Mouse (Mus musculus) ES-Bruce4 (cell line): ENCODE data around the gene Gtpbp6. TPM values are rescaled to one million over a fixed set of nuclear protein-coding genes. Genes with fewer than 3 reads are reported as not detected.

Source experiments
- H3K27ac ChIP-seq: 2 replicates; pipeline ENCODE4 v1.5.1; 2012; ENCODE audit warnings: low read length, inconsistent platforms; ENCODE audit not compliant: insufficient read depth
- H3K27me3 ChIP-seq: 2 replicates; pipeline ENCODE4 v1.6.1; 2012; ENCODE audit warnings: mild to moderate bottlenecking, low read length, inconsistent platforms; ENCODE audit not compliant: control insufficient read depth, poor library complexity, insufficient read depth, severe bottlenecking
- H3K36me3 ChIP-seq: 2 replicates; pipeline ENCODE4 v1.6.1; 2012; ENCODE audit warnings: inconsistent platforms, mild to moderate bottlenecking, low read length, moderate library complexity; ENCODE audit not compliant: control insufficient read depth, poor library complexity, insufficient read depth, severe bottlenecking
- H3K4me1 ChIP-seq: one replicate; pipeline ENCODE4 v1.8.1; 2011; ENCODE audit warnings: low read length; ENCODE audit not compliant: control insufficient read depth, insufficient read depth
- H3K4me3 ChIP-seq: 2 replicates; pipeline ENCODE4 v1.5.1; 2011; ENCODE audit warnings: low read depth, mild to moderate bottlenecking, low read length
- H3K9ac ChIP-seq: 2 replicates; pipeline ENCODE4 v1.6.1; 2012; ENCODE audit warnings: low read depth, mild to moderate bottlenecking, inconsistent platforms; ENCODE audit not compliant: poor library complexity, severe bottlenecking
- H3K9me3 ChIP-seq: replicated peaks from 2 replicates; pipeline ENCODE4 v1.6.1; 2012; ENCODE audit warnings: mild to moderate bottlenecking, low read length, inconsistent platforms; ENCODE audit not compliant: control insufficient read depth, poor library complexity, insufficient read depth, severe bottlenecking
- CTCF ChIP-seq: IDR thresholded peaks from one replicate; pipeline ENCODE4 v1.8.1; 2011; ENCODE audit warnings: low read depth, low read length
- EP300 ChIP-seq: IDR thresholded peaks from 2 replicates; pipeline ENCODE4 v1.6.1; 2011; ENCODE audit warnings: low read depth, low read length; ENCODE audit not compliant: insufficient read depth
- POLR2A ChIP-seq: IDR thresholded peaks from one replicate; pipeline ENCODE4 v1.8.1; 2011; ENCODE audit warnings: low read length; ENCODE audit not compliant: insufficient read depth
- polyA plus RNA-seq: library from polyadenylated mRNA; stranded (reverse); fragments of >200 nt; gene quantifications from 2 replicates; pipeline ENCODE4 v1.2.4, GENCODE M21; 2011; ENCODE audit warnings: low read depth; ENCODE audit not compliant: missing spikeins, insufficient read depth, insufficient read length

Gtpbp6 gene
- polyA plus RNA-seq, 1 experiment, result 29.7 TPM

GRCm38 (mm10) chr5:110106140-110106871 lies 1.7 kb downstream of the Gtpbp6 start:
- no peak overlapping the region for H3K27ac ChIP-seq
- peaks cover 8% of the 10 kb centered on the region for H3K4me1 ChIP-seq
- no peak for TF ChIP-seq CTCF
- no peak for TF ChIP-seq EP300
- no peak for TF ChIP-seq POLR2A
- peaks cover 13% of the 10 kb centered on the region for H3K36me3 ChIP-seq
- no peaks in the 10 kb centered on the region for H3K27me3 ChIP-seq
- peak overlapping the region; percentile 91 for H3K9ac ChIP-seq
- H3K9me3 ChIP-seq, result no peaks in the 10 kb centered on the region
- H3K4me3 ChIP-seq, result peak overlapping the region; percentile 90

- no peak for TF ChIP-seq POLR2A
- no peak for TF ChIP-seq CTCF
- no peak for TF ChIP-seq EP300
- peaks cover 8% of the 10 kb centered on the region for H3K4me1 ChIP-seq
- H3K27me3 ChIP-seq, result no peaks in the 10 kb centered on the region
- H3K36me3 ChIP-seq, result peaks cover 13% of the 10 kb centered on the region
- peak overlapping the region; percentile 28 for H3K4me3 ChIP-seq
- H3K27ac ChIP-seq, result no peak overlapping the region
- no peak overlapping the region for H3K9ac ChIP-seq
- H3K9me3 ChIP-seq, result no peaks in the 10 kb centered on the region
Measured at GRCm38 (mm10) chr5:110104616-110105380, 3.2 kb downstream of the Gtpbp6 start.

GRCm38 (mm10) chr5:110103901-110104615 lies 3.9 kb downstream of the Gtpbp6 start:
- peaks cover 13% of the 10 kb centered on the region for H3K36me3 ChIP-seq
- no peak overlapping the region for H3K27ac ChIP-seq
- peak overlapping the region; percentile 3 for H3K4me3 ChIP-seq
- H3K9me3 ChIP-seq, result no peaks in the 10 kb centered on the region
- TF ChIP-seq POLR2A (no peak), EP300 (no peak), CTCF (no peak)
- peaks cover 8% of the 10 kb centered on the region for H3K4me1 ChIP-seq
- H3K27me3 ChIP-seq, result no peaks in the 10 kb centered on the region
- H3K9ac ChIP-seq, result no peak overlapping the region

DNA sequence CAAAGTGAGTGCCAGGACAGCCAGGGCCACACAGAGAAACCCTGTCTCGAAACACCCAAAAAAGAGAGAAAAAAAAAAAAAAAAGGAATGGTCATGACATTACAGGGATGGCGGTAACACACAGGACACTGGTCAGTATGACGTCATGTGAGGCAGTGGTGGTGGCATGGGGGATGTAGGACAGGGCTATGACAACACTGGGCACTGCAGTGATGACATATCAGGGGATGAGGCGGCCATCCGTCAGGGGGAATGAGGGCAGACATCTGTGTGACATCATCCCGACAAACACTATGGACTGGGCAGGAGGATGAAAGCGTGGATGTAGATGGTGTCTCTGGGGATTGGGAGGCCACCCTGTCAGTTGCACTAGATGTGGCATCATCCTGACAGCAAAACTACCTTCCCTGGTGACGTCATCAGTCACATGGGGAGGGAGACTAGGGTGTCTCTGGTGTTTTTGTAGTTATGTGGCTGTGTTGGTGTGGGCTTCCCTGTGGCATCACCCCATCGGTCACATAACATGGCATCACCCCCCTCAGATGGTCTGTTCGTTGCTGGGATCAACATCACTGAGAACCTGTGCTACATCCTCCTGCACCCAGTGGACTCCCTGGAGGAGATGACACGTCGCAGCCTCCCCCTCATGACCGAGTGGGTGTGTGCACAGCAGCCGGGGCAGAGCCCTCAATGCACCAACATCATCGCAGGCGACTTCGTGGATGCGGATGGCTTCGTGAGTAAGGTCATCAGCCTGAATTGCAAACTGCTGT lies 5.0 kb downstream of the Gtpbp6 start:
- H3K27me3 ChIP-seq, result no peaks in the 10 kb centered on the region
- H3K4me1 ChIP-seq, result peaks cover 12% of the 10 kb centered on the region
- peaks cover 13% of the 10 kb centered on the region for H3K36me3 ChIP-seq
- no peak overlapping the region for H3K9ac ChIP-seq
- TF ChIP-seq CTCF, result no peak
- TF ChIP-seq POLR2A, result no peak
- TF ChIP-seq EP300, result no peak
- no peak overlapping the region for H3K27ac ChIP-seq
- H3K4me3 ChIP-seq, result no peak overlapping the region
- no peaks in the 10 kb centered on the region for H3K9me3 ChIP-seq

DNA sequence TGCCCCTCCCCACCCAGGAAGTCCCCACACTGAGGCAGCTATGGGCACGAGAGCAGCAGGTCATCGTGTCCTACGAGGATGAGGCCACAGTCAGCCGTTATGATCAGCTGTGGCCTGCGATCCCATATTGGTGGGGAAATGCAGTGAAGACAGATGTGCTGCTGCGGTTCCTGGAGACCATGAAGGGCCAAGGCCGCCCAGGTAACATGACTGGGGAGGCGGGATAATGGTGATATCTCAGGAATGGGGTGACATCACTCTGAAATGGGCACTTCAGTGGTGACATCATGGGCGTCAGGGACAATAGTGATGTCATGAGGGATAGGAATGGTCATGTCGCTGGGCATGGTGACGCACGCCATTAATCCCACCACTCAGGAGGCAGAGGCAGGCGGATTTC lies 5.6 kb downstream of the Gtpbp6 start:
- H3K9me3 ChIP-seq, result no peaks in the 10 kb centered on the region
- H3K4me3 ChIP-seq, result 0 out of 2 replicates have a peak overlapping the region, but pooled peaks have one; percentile 50
- peaks cover 12% of the 10 kb centered on the region for H3K4me1 ChIP-seq
- no peak overlapping the region for H3K27ac ChIP-seq
- no peak overlapping the region for H3K9ac ChIP-seq
- H3K36me3 ChIP-seq, result peaks cover 13% of the 10 kb centered on the region
- TF ChIP-seq CTCF (no peak), EP300 (no peak), POLR2A (no peak)
- no peaks in the 10 kb centered on the region for H3K27me3 ChIP-seq
